Mouse (Mus musculus) heart, embryonic 14.5 days (tissue): ENCODE results near the gene Cstad. TPM values are rescaled to one million over a fixed set of nuclear protein-coding genes. Genes with fewer than 3 reads are reported as not detected.

Source experiments
- ATAC-seq: fragments of 200-750 bp; cut with Nextera tagmentation; 2 replicates; pipeline ENCODE4 v1.8.0; 2017; ENCODE audit warnings: low read depth, moderate TSS enrichment; ENCODE audit not compliant: insufficient number of reproducible peaks, insufficient read depth, low FRiP score
- H3K27ac ChIP-seq, 2 experiments: fragments of 200-500 bp in 1 of 2; fragments of 300-500 bp in 1 of 2; sonication (generic) in 1 of 2; replicated peaks in 1 of 2; 2 replicates each; pipeline ENCODE4 v1.5.1; 2012 to 2014; ENCODE audit warnings: low read depth in 2 of 2, low read length in 2 of 2, control low read depth in 1 of 2, mild to moderate bottlenecking in 1 of 2, mixed read lengths in 1 of 2; ENCODE audit not compliant: control insufficient read depth in 1 of 2, insufficient read depth in 1 of 2
- H3K27me3 ChIP-seq: fragments of 300-500 bp; sonication (generic); 2 replicates; pipeline ENCODE4 v1.6.1; 2014; ENCODE audit warnings: mild to moderate bottlenecking, low read length, control low read depth; ENCODE audit not compliant: control insufficient read depth, insufficient read depth
- H3K36me3 ChIP-seq: fragments of 300-500 bp; sonication (generic); 2 replicates; pipeline ENCODE4 v1.6.1; 2014; ENCODE audit warnings: mild to moderate bottlenecking, control low read depth, low read length, mixed read lengths; ENCODE audit not compliant: control insufficient read depth, insufficient read depth
- H3K4me1 ChIP-seq, 2 experiments: fragments of 200-500 bp in 1 of 2; fragments of 300-500 bp in 1 of 2; sonication (generic) in 1 of 2; 2 replicates each; pipeline ENCODE4 v1.6.1; 2012 to 2014; ENCODE audit warnings: low read length in 2 of 2, control low read depth in 1 of 2, mixed read lengths in 1 of 2; ENCODE audit not compliant: control insufficient read depth in 2 of 2, insufficient read depth in 2 of 2
- H3K4me2 ChIP-seq: fragments of 300-500 bp; sonication (generic); 2 replicates; pipeline ENCODE4 v1.6.1; 2014; ENCODE audit warnings: mild to moderate bottlenecking, low read length
- H3K4me3 ChIP-seq, 2 experiments: fragments of 200-500 bp in 1 of 2; fragments of 300-500 bp in 1 of 2; sonication (generic) in 1 of 2; 2 replicates each; pipeline ENCODE4 v1.5.1; 2012 to 2014; ENCODE audit warnings: low read length in 2 of 2, mild to moderate bottlenecking in 2 of 2, control low read depth in 1 of 2, low read depth in 1 of 2, moderate library complexity in 1 of 2; ENCODE audit not compliant: control insufficient read depth in 1 of 2, insufficient read depth in 1 of 2
- H3K9ac ChIP-seq: fragments of 300-500 bp; sonication (generic); 2 replicates; pipeline ENCODE4 v1.6.1; 2014; ENCODE audit warnings: mild to moderate bottlenecking, low read length
- H3K9me3 ChIP-seq: fragments of 300-500 bp; sonication (generic); 2 replicates; pipeline ENCODE4 v1.6.1; 2016; ENCODE audit warnings: low read length, control low read depth; ENCODE audit not compliant: control insufficient read depth
- WGBS: fragments of 180-500 bp; shearing (Covaris S2); extraction: QIAGEN DNeasy Blood & Tissue Kit; methylation state at CpG from one replicate; pipeline ENCODE4 v1.1.7; 2014; 5-methylcytosine and 5-hydroxymethylcytosine counted together
- polyA plus RNA-seq: library from polyadenylated mRNA; unstranded; fragments of >200 nt; fragmentation: Nextera tagmentation; extraction: Ambion mirVana; gene quantifications from 2 replicates; pipeline ENCODE4 v1.2.1, GENCODE M21; 2014

Cstad gene
- polyA plus RNA-seq, 1 experiment from 2014 or later = 3.8 TPM

GRCm38 (mm10) chr2:30646833-30647232 lies 52.0 kb downstream of the Cstad start:
- WGBS = 16% methylated on average over 5 of the region's 5 CpGs
- Histone ChIP-seq H3K27ac (peak overlapping the region; percentile 64 to 70), H3K4me1 (peaks cover 34 to 35% of the 10 kb centered on the region in 2 experiments), H3K9me3 (no peaks in the 10 kb centered on the region), H3K4me2 (peak overlapping the region; percentile 36), H3K36me3 (no peaks in the 10 kb centered on the region), H3K27me3 (no peaks in the 10 kb centered on the region), H3K9ac (peak overlapping the region; percentile 46; the same call in 1 of the 2 replicates), H3K4me3 (no peak overlapping the region)
- no peak; the same call in 1 of the 2 replicates for ATAC-seq

GRCm38 (mm10) chr2:30647303-30647881 lies 52.6 kb downstream of the Cstad start:
- Histone ChIP-seq H3K27me3 (no peaks in the 10 kb centered on the region), H3K27ac (peak overlapping the region; percentile 64 to 70), H3K4me3 (no peak overlapping the region), H3K4me1 (peaks cover 38 to 41% of the 10 kb centered on the region in 2 experiments), H3K36me3 (no peaks in the 10 kb centered on the region), H3K4me2 (peak overlapping the region; percentile 36), H3K9ac (peak overlapping the region; percentile 46; the same call in 1 of the 2 replicates), H3K9me3 (no peaks in the 10 kb centered on the region)
- ATAC-seq = 0 out of 2 replicates have a peak, but pooled peaks have one; percentile 28
- WGBS = 20% methylated on average over 11 of the region's 11 CpGs

- Histone ChIP-seq H3K4me3 (no peak overlapping the region), H3K27me3 (no peaks in the 10 kb centered on the region), H3K9ac (peak overlapping the region; percentile 46; the same call in 1 of the 2 replicates), H3K9me3 (no peaks in the 10 kb centered on the region), H3K4me2 (peak overlapping the region; percentile 36), H3K27ac (peak overlapping the region; percentile 32 to 42; a peak in 3 of 4 replicates), H3K4me1 (peaks cover 37 to 41% of the 10 kb centered on the region in 2 experiments), H3K36me3 (no peaks in the 10 kb centered on the region)
- 21% methylated on average over 13 of the region's 13 CpGs for WGBS
- ATAC-seq = no peak
Observed at GRCm38 (mm10) chr2:30647882-30648494, 53.1 kb downstream of the Cstad start.

- Histone ChIP-seq H3K4me2 (no peak overlapping the region), H3K9ac (no peak overlapping the region), H3K27me3 (no peaks in the 10 kb centered on the region), H3K4me3 (no peak overlapping the region), H3K27ac (no peak overlapping the region), H3K9me3 (no peaks in the 10 kb centered on the region), H3K4me1 (peaks cover 41 to 48% of the 10 kb centered on the region in 2 experiments), H3K36me3 (no peaks in the 10 kb centered on the region)
- no peak for ATAC-seq
- 77% methylated on average over 9 of the region's 9 CpGs for WGBS
Observed at GRCm38 (mm10) chr2:30650249-30650648, 55.4 kb downstream of the Cstad start.

- Histone ChIP-seq H3K36me3 (no peaks in the 10 kb centered on the region), H3K4me3 (no peak overlapping the region; a peak in 1 of 4 replicates), H3K4me1 (peaks cover 38 to 46% of the 10 kb centered on the region in 2 experiments), H3K27me3 (no peaks in the 10 kb centered on the region), H3K9me3 (no peaks in the 10 kb centered on the region), H3K27ac (peak overlapping the region; percentile 38 to 95), H3K9ac (peak overlapping the region; percentile 65), H3K4me2 (peak overlapping the region; percentile 50)
- ATAC-seq = no peak
- 83% methylated on average over 1 of the region's 1 CpGs for WGBS
Observed at GRCm38 (mm10) chr2:30651831-30652230, 57.0 kb downstream of the Cstad start.

GRCm38 (mm10) chr2:30652581-30653037 lies 57.8 kb downstream of the Cstad start:
- 3% methylated on average over 13 of the region's 13 CpGs for WGBS
- no peaks in the 10 kb centered on the region for H3K9me3 ChIP-seq
- H3K4me3 ChIP-seq = peak overlapping the region; percentile 23 to 27; a peak in 3 of 4 replicates
- H3K4me2 ChIP-seq = peak overlapping the region; percentile 50
- H3K4me1 ChIP-seq = peaks cover 38 to 46% of the 10 kb centered on the region in 2 experiments
- peak overlapping the region; percentile 94 to 95 for H3K27ac ChIP-seq
- peak; percentile 54 for ATAC-seq
- H3K36me3 ChIP-seq = no peaks in the 10 kb centered on the region
- peak overlapping the region; percentile 65 for H3K9ac ChIP-seq
- no peaks in the 10 kb centered on the region for H3K27me3 ChIP-seq

- Histone ChIP-seq H3K4me2 (peak overlapping the region; percentile 50), H3K4me3 (no peak overlapping the region), H3K9ac (peak overlapping the region; percentile 65), H3K27me3 (no peaks in the 10 kb centered on the region), H3K9me3 (no peaks in the 10 kb centered on the region), H3K27ac (peak overlapping the region; percentile 94 to 95), H3K36me3 (no peaks in the 10 kb centered on the region), H3K4me1 (peaks cover 38 to 46% of the 10 kb centered on the region in 2 experiments)
- WGBS = 54% methylated on average over 4 of the region's 4 CpGs
- ATAC-seq = no peak
Observed at GRCm38 (mm10) chr2:30653046-30653445, 58.2 kb downstream of the Cstad start.
